Mouse (Mus musculus) forelimb bud, embryonic 11.5 days (tissue): ENCODE measurements at regions not wholly inside any gene's neighbourhood (a gene's known extent, or its start where the extent isn't known, plus 50 kb on each side); places are given as distances from the start of the nearest gene placed in this dataset.

Experiments used
- DNase-seq: peaks from one replicate; pipeline ENCODE4 v3.0.0-alpha.2; 2012; ENCODE audit warnings: low read depth, low spot score

GRCm38 (mm10) chr15:62096778-62097177, 1174.0 kb upstream of the A1bg start:
- no peak for DNase-seq

- no peak for DNase-seq
Observed at GRCm38 (mm10) chr15:62095198-62095597, 1172.4 kb upstream of the A1bg start.

GRCm38 (mm10) chr15:62093672-62094071, 1170.9 kb upstream of the A1bg start:
- DNase-seq = no peak

GRCm38 (mm10) chr15:62092671-62093185, 1169.9 kb upstream of the A1bg start:
- peak; percentile 41 for DNase-seq

- DNase-seq = no peak
Observed at GRCm38 (mm10) chr15:62091746-62092659, 1169.2 kb upstream of the A1bg start.

GRCm38 (mm10) chr15:62091144-62091543, 1168.3 kb upstream of the A1bg start:
- no peak for DNase-seq

- no peak for DNase-seq
Observed at GRCm38 (mm10) chr15:62088341-62088740, 1165.5 kb upstream of the A1bg start.

- no peak for DNase-seq
Observed at GRCm38 (mm10) chr15:62087755-62088154, 1164.9 kb upstream of the A1bg start.

GRCm38 (mm10) chr15:62086037-62086436, 1163.2 kb upstream of the A1bg start:
- no peak for DNase-seq

- DNase-seq = no peak
Observed at GRCm38 (mm10) chr15:62083347-62083746, 1160.5 kb upstream of the A1bg start.

- no peak for DNase-seq
Observed at GRCm38 (mm10) chr15:62082539-62082938, 1159.7 kb upstream of the A1bg start.

- no peak for DNase-seq
Observed at GRCm38 (mm10) chr15:62079155-62080109, 1156.6 kb upstream of the A1bg start.

- no peak for DNase-seq
Observed at GRCm38 (mm10) chr15:62076552-62077234, 1153.9 kb upstream of the A1bg start.

GRCm38 (mm10) chr15:62074735-62075134, 1151.9 kb upstream of the A1bg start:
- DNase-seq = no peak

GRCm38 (mm10) chr15:62073595-62073994, 1150.8 kb upstream of the A1bg start:
- DNase-seq = no peak

- no peak for DNase-seq
Observed at GRCm38 (mm10) chr15:62071311-62071710, 1148.5 kb upstream of the A1bg start.

- DNase-seq = no peak
Observed at GRCm38 (mm10) chr15:62068422-62069160, 1145.8 kb upstream of the A1bg start.

- no peak for DNase-seq
Observed at GRCm38 (mm10) chr15:62064399-62064798, 1141.6 kb upstream of the A1bg start.

- no peak for DNase-seq
Observed at GRCm38 (mm10) chr15:62057449-62057848, 1134.6 kb upstream of the A1bg start.

- DNase-seq = no peak
Observed at GRCm38 (mm10) chr15:62056889-62057288, 1134.1 kb upstream of the A1bg start.

- no peak for DNase-seq
Observed at GRCm38 (mm10) chr15:62056401-62056800, 1133.6 kb upstream of the A1bg start.
